Mouse (Mus musculus): ENCODE measurements at regions not wholly inside any gene's neighbourhood (a gene's known extent, or its start where the extent isn't known, plus 50 kb on each side); places are given as distances from the start of the nearest gene placed in this dataset.

DNA sequence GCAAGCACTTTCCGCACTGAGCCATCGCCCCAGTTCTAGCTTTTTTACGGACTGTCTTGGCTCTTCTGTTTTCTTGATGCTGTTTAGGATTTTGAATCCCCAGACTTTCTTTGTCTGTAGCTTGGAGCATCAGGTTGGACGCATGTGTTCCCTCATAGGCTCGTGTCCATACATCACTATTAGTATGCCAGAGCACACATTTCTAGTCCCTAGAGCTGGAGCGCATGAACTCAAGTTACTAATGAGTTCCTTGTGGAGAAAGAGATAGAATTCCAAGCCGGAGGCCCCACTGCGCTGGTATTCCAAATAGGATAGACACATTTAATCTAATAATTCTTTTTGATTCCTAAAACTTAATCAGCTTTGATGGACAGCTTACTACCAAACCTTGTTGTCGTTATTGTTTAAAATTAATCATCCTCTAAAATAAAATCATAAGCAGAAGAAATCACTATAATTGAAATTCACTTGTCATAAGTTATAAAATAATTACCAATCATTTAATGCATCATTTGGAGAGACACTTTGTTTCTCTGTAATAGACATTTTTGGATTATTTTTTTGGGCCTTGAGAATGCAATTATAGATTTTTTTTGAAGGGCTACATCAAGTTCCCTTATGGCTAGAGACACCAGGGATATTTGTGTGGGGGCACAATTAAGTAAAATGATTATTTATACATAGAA, 74.5 kb upstream of the Sash1 start:
- ATAC-seq (ENCODE audit: insufficient number of reproducible peaks, insufficient read depth, low FRiP score, low TSS enrichment, low read depth) = no peak
- H3K9me3 ChIP-seq = no peaks in the 10 kb centered on the region
- H3K4me3 ChIP-seq (replicated peaks) = no peak overlapping the region
- H3K36me3 ChIP-seq = no peaks in the 10 kb centered on the region
- no peaks in the 10 kb centered on the region for H3K27me3 ChIP-seq
- H3K9ac ChIP-seq (replicated peaks) = no peak overlapping the region
- peaks cover 19% of the 10 kb centered on the region; the same call in 1 of the 2 replicates for H3K4me1 ChIP-seq (replicated peaks)
- WGBS = 58% methylated on average over 9 of the region's 9 CpGs
- no peak overlapping the region for H3K4me2 ChIP-seq
- peak overlapping the region; percentile 50; the same call in 1 of the 2 replicates for H3K27ac ChIP-seq

GRCm38 (mm10) chr10:8955499-8956211, 69.8 kb upstream of the Sash1 start:
- H3K4me2 ChIP-seq = no peak overlapping the region
- no peaks in the 10 kb centered on the region for H3K9me3 ChIP-seq
- no peaks in the 10 kb centered on the region for H3K27me3 ChIP-seq
- H3K4me1 ChIP-seq (replicated peaks) = peaks cover 37% of the 10 kb centered on the region
- no peaks in the 10 kb centered on the region for H3K36me3 ChIP-seq
- no peak overlapping the region for H3K9ac ChIP-seq (replicated peaks)
- H3K27ac ChIP-seq = no peak overlapping the region
- peak; percentile 44; the same call in 1 of the 2 replicates for ATAC-seq (ENCODE audit: insufficient number of reproducible peaks, insufficient read depth, low FRiP score, low TSS enrichment, low read depth)
- WGBS = 33% methylated on average over 6 of the region's 6 CpGs
- H3K4me3 ChIP-seq (replicated peaks) = no peak overlapping the region

DNA sequence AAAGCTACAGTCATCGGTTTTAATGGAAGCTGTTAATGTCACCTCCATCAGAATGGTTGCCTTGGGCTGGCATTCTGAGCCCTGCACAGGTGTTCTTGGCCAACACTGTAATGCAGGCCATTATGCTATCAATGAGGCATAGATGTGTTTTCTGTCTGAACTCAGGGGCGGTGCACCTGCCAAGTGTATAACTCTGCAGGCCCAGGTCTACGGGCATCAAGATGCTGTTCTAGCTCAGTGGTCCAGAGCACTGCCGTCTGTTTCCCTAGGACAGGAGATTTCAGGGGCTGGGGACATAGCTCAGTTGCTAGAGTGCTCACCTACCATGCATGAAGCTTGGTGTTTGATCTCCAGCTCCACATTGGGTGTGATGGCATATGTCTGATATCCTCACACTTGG, 68.1 kb upstream of the Sash1 start:
- H3K4me1 ChIP-seq (replicated peaks) = peaks cover 35% of the 10 kb centered on the region
- H3K9ac ChIP-seq (replicated peaks) = no peak overlapping the region
- H3K27me3 ChIP-seq = no peaks in the 10 kb centered on the region
- no peaks in the 10 kb centered on the region for H3K36me3 ChIP-seq
- no peak overlapping the region for H3K4me2 ChIP-seq
- no peak overlapping the region for H3K4me3 ChIP-seq (replicated peaks)
- 88% methylated on average over 4 of the region's 4 CpGs for WGBS
- H3K27ac ChIP-seq = no peak overlapping the region
- ATAC-seq (ENCODE audit: insufficient number of reproducible peaks, insufficient read depth, low FRiP score, low TSS enrichment, low read depth) = no peak
- no peaks in the 10 kb centered on the region for H3K9me3 ChIP-seq

GRCm38 (mm10) chr10:8952922-8953321, 67.1 kb upstream of the Sash1 start:
- Histone ChIP-seq H3K36me3 (no peaks in the 10 kb centered on the region), H3K4me3 (replicated peaks) (no peak overlapping the region), H3K9ac (replicated peaks) (no peak overlapping the region), H3K4me1 (replicated peaks) (peaks cover 35% of the 10 kb centered on the region), H3K27me3 (no peaks in the 10 kb centered on the region), H3K4me2 (no peak overlapping the region), H3K9me3 (no peaks in the 10 kb centered on the region), H3K27ac (no peak overlapping the region)
- no peak for ATAC-seq (ENCODE audit: insufficient number of reproducible peaks, insufficient read depth, low FRiP score, low TSS enrichment, low read depth)
- WGBS = 75% methylated on average over 5 of the region's 5 CpGs

- Histone ChIP-seq H3K4me1 (replicated peaks) (peaks cover 35% of the 10 kb centered on the region), H3K36me3 (no peaks in the 10 kb centered on the region), H3K4me3 (replicated peaks) (no peak overlapping the region), H3K9me3 (no peaks in the 10 kb centered on the region), H3K27ac (no peak overlapping the region), H3K4me2 (no peak overlapping the region), H3K9ac (replicated peaks) (no peak overlapping the region), H3K27me3 (no peaks in the 10 kb centered on the region)
- ATAC-seq (ENCODE audit: insufficient number of reproducible peaks, insufficient read depth, low FRiP score, low TSS enrichment, low read depth) = no peak
- WGBS = 93% methylated on average over 3 of the region's 3 CpGs
Measured at GRCm38 (mm10) chr10:8951937-8952336, 66.1 kb upstream of the Sash1 start.

- Histone ChIP-seq H3K27me3 (no peaks in the 10 kb centered on the region), H3K9ac (replicated peaks) (no peak overlapping the region), H3K4me3 (replicated peaks) (no peak overlapping the region), H3K4me2 (no peak overlapping the region; the same call in 1 of the 2 replicates), H3K9me3 (no peaks in the 10 kb centered on the region), H3K27ac (no peak overlapping the region), H3K36me3 (no peaks in the 10 kb centered on the region), H3K4me1 (replicated peaks) (peaks cover 35% of the 10 kb centered on the region)
- WGBS = 58% methylated on average over 10 of the region's 10 CpGs
- ATAC-seq (ENCODE audit: insufficient number of reproducible peaks, insufficient read depth, low FRiP score, low TSS enrichment, low read depth) = no peak
Measured at GRCm38 (mm10) chr10:8951236-8951825, 65.5 kb upstream of the Sash1 start.

DNA sequence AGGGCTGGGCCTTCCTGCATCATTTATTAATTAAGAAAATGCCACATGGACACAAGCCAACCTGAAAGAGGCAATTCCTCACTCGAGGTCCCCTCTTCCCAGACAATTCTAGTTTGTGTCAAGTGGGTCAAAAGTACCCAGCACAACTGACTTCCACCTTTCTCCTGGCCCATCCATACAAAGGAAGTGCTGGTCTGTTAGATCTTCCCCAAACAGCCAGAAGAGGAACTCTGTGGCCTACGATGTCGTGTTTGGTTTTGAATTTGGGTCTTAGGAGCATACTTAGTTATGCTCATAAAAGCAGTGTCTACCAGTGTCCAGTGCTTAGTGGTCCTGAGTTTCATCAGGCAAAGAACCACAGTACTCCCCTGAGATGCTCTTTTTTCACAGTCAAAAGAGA, 62.4 kb upstream of the Sash1 start:
- Histone ChIP-seq H3K4me2 (no peak overlapping the region), H3K4me1 (replicated peaks) (peaks cover 32% of the 10 kb centered on the region), H3K9ac (replicated peaks) (no peak overlapping the region), H3K27me3 (no peaks in the 10 kb centered on the region), H3K36me3 (no peaks in the 10 kb centered on the region), H3K4me3 (replicated peaks) (no peak overlapping the region), H3K9me3 (no peaks in the 10 kb centered on the region), H3K27ac (no peak overlapping the region)
- 82% methylated on average over 3 of the region's 3 CpGs for WGBS
- no peak for ATAC-seq (ENCODE audit: insufficient number of reproducible peaks, insufficient read depth, low FRiP score, low TSS enrichment, low read depth)

DNA sequence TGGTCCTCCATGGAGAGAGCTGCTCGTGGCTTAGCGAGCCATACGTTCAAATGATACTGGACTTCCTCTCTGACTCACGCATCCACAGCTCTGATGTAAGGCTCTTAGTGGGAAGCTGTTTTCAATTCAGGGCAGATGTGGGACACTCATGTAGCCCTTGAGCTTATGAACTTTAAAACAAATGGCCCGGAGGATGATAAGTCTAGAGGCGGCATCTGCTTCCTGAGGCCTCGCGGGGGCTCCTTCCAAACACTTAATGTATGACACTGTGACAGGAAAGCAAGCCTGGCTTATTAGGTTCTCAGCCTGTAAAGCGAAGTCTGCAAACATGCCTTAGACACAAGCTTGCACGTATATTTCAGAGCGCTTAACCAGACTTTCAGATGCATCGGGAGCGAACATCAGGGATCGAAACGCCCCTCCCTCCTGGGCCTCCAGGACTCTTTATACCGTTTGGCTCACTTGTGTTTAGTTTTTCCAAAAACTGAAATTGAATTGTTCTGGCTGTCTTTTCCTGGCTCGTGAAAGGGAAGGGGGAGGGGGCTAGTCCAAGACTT, 59.4 kb upstream of the Sash1 start:
- no peaks in the 10 kb centered on the region for H3K36me3 ChIP-seq
- no peaks in the 10 kb centered on the region for H3K27me3 ChIP-seq
- H3K4me2 ChIP-seq = peak overlapping the region; percentile 47
- H3K27ac ChIP-seq = peak overlapping the region; percentile 66
- 17% methylated on average over 17 of the region's 17 CpGs for WGBS
- peaks cover 11% of the 10 kb centered on the region for H3K4me1 ChIP-seq (replicated peaks)
- peak; percentile 77 for ATAC-seq (ENCODE audit: insufficient number of reproducible peaks, insufficient read depth, low FRiP score, low TSS enrichment, low read depth)
- H3K9ac ChIP-seq (replicated peaks) = no peak overlapping the region
- H3K9me3 ChIP-seq = no peaks in the 10 kb centered on the region
- H3K4me3 ChIP-seq (replicated peaks) = peak overlapping the region; percentile 19

GRCm38 (mm10) chr10:8944586-8944985, 58.7 kb upstream of the Sash1 start:
- Histone ChIP-seq H3K36me3 (no peaks in the 10 kb centered on the region), H3K27me3 (no peaks in the 10 kb centered on the region), H3K4me3 (replicated peaks) (peak overlapping the region; percentile 19; the same call in 1 of the 2 replicates), H3K27ac (no peak overlapping the region), H3K9me3 (no peaks in the 10 kb centered on the region), H3K4me1 (replicated peaks) (peaks cover 9% of the 10 kb centered on the region), H3K9ac (replicated peaks) (no peak overlapping the region), H3K4me2 (peak overlapping the region; percentile 47; the same call in 1 of the 2 replicates)
- no peak for ATAC-seq (ENCODE audit: insufficient number of reproducible peaks, insufficient read depth, low FRiP score, low TSS enrichment, low read depth)
- WGBS = 61% methylated on average over 5 of the region's 5 CpGs

- Histone ChIP-seq H3K36me3 (no peaks in the 10 kb centered on the region), H3K27me3 (no peaks in the 10 kb centered on the region), H3K4me2 (no peak overlapping the region), H3K4me3 (replicated peaks) (no peak overlapping the region), H3K9ac (replicated peaks) (no peak overlapping the region), H3K27ac (no peak overlapping the region), H3K4me1 (replicated peaks) (peaks cover 9% of the 10 kb centered on the region), H3K9me3 (no peaks in the 10 kb centered on the region)
- no peak for ATAC-seq (ENCODE audit: insufficient number of reproducible peaks, insufficient read depth, low FRiP score, low TSS enrichment, low read depth)
- WGBS = 90% methylated on average over 6 of the region's 6 CpGs
Measured at GRCm38 (mm10) chr10:8943698-8944097, 57.8 kb upstream of the Sash1 start.

DNA sequence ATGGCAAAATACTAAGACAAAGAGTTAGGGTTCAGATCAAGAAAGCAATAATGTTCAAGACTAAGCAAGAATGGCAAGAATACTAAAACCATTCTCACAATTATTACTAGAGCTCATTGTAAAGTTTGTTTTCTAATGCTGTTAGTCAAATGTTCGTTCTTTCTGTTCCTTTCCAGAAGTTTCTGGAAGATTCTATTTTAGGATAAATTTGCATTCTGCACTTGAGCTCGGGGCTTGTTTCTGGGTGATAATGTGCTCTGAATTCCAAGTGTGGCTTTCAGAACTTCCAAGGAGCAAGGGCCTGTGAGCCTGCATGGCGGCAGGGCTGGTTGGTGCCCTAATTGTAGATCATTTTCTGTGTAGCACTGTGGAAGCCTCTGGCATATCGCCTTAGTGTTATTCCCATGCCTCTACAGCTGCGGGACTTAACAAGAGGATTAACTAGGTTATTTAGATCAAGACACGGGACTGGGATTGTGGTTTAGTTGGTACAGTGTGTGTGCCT, 57.1 kb upstream of the Sash1 start:
- 90% methylated on average over 6 of the region's 6 CpGs for WGBS
- H3K9ac ChIP-seq (replicated peaks) = no peak overlapping the region

More for the DNA sequence above, 57.1 kb upstream of the Sash1 start:
- Histone ChIP-seq H3K4me1 (replicated peaks) (peaks cover 9% of the 10 kb centered on the region), H3K4me3 (replicated peaks) (no peak overlapping the region), H3K27ac (no peak overlapping the region), H3K9me3 (no peaks in the 10 kb centered on the region), H3K4me2 (no peak overlapping the region), H3K36me3 (no peaks in the 10 kb centered on the region), H3K27me3 (no peaks in the 10 kb centered on the region)
- ATAC-seq (ENCODE audit: insufficient number of reproducible peaks, insufficient read depth, low FRiP score, low TSS enrichment, low read depth) = no peak

Data from limb, embryonic 12.5 days (tissue).